Mouse (Mus musculus) olfactory bulb, adult 2 months (tissue): Measurements from ENCODE around the gene Mrc1. TPM values are rescaled to one million over a fixed set of nuclear protein-coding genes. Genes with fewer than 3 reads are reported as not detected.

Experiments used
- H3K27ac ChIP-seq: fragments of 200-500 bp; 2 replicates; pipeline ENCODE4 v1.5.1; 2012; ENCODE audit warnings: low read depth, low read length; ENCODE audit not compliant: insufficient read depth
- H3K4me1 ChIP-seq: fragments of 200-500 bp; 2 replicates; pipeline ENCODE4 v1.6.1; 2012; ENCODE audit warnings: low read length; ENCODE audit not compliant: control insufficient read depth, insufficient read depth
- H3K4me3 ChIP-seq: fragments of 200-500 bp; 2 replicates; pipeline ENCODE4 v1.5.1; 2012; ENCODE audit warnings: mild to moderate bottlenecking, low read depth, low read length, moderate library complexity; ENCODE audit not compliant: insufficient read depth
- CTCF ChIP-seq: fragments of 200-500 bp; IDR thresholded peaks from 2 replicates; pipeline ENCODE4 v1.5.1; 2012; ENCODE audit warnings: low read depth, mild to moderate bottlenecking, low read length, moderate library complexity; ENCODE audit not compliant: insufficient read depth
- POLR2A ChIP-seq: fragments of 200-500 bp; IDR thresholded peaks from 2 replicates; pipeline ENCODE4 v1.6.1; 2012; ENCODE audit warnings: mild to moderate bottlenecking, low read depth, low read length, moderate library complexity; ENCODE audit not compliant: insufficient read depth
- WGBS: fragments of 180-500 bp; shearing (Covaris S2); methylation state at CpG from one replicate; pipeline ENCODE4 v1.1.7; 2018; 5-methylcytosine and 5-hydroxymethylcytosine counted together
- polyA plus RNA-seq: library from polyadenylated mRNA; stranded (reverse); fragments of >200 nt; gene quantifications from 2 replicates; pipeline ENCODE4 v1.2.4, GENCODE M21; 2012; ENCODE audit warnings: low replicate concordance; ENCODE audit not compliant: missing spikeins, insufficient read depth, insufficient read length

The Mrc1 gene
- polyA plus RNA-seq, 1 experiment = not detected

GRCm38 (mm10) chr2:14210731-14211130, 18.5 kb upstream of the Mrc1 start:
- WGBS = 90% methylated on average over 1 of the region's 1 CpGs
- no peaks in the 10 kb centered on the region for H3K4me1 ChIP-seq
- TF ChIP-seq POLR2A (no peak), CTCF (no peak)
- no peak overlapping the region for H3K27ac ChIP-seq
- no peak overlapping the region for H3K4me3 ChIP-seq

- no peak for TF ChIP-seq POLR2A
- TF ChIP-seq CTCF = no peak
- Histone ChIP-seq H3K4me3 (no peak overlapping the region), H3K27ac (no peak overlapping the region), H3K4me1 (no peaks in the 10 kb centered on the region)
Observed at GRCm38 (mm10) chr2:14211606-14212005, 17.6 kb upstream of the Mrc1 start.

- whole genome bisulfite sequencing = 48% methylated on average over 3 of the region's 3 CpGs
- no peak for TF ChIP-seq POLR2A
- TF ChIP-seq CTCF = no peak
- no peaks in the 10 kb centered on the region for H3K4me1 ChIP-seq
- no peak overlapping the region for H3K4me3 ChIP-seq
- no peak overlapping the region for H3K27ac ChIP-seq
Observed at GRCm38 (mm10) chr2:14214764-14215163, 14.4 kb upstream of the Mrc1 start.

GRCm38 (mm10) chr2:14216653-14217052, 12.5 kb upstream of the Mrc1 start:
- WGBS = 85% methylated on average over 3 of the region's 3 CpGs
- no peak overlapping the region for H3K4me3 ChIP-seq
- TF ChIP-seq POLR2A (no peak), CTCF (no peak)
- H3K27ac ChIP-seq = no peak overlapping the region
- no peaks in the 10 kb centered on the region for H3K4me1 ChIP-seq

GRCm38 (mm10) chr2:14218126-14218525, 11.1 kb upstream of the Mrc1 start:
- no peak overlapping the region for H3K4me3 ChIP-seq
- H3K4me1 ChIP-seq = no peaks in the 10 kb centered on the region
- 83% methylated on average over 6 of the region's 6 CpGs for WGBS
- no peak overlapping the region for H3K27ac ChIP-seq
- no peak for TF ChIP-seq POLR2A
- no peak for TF ChIP-seq CTCF

GRCm38 (mm10) chr2:14224387-14224786, 4.8 kb upstream of the Mrc1 start:
- 81% methylated on average over 4 of the region's 4 CpGs for WGBS
- Histone ChIP-seq H3K4me3 (no peak overlapping the region), H3K4me1 (no peaks in the 10 kb centered on the region), H3K27ac (no peak overlapping the region)
- TF ChIP-seq POLR2A (no peak), CTCF (no peak)

GRCm38 (mm10) chr2:14228495-14228894, 697 bp upstream of the Mrc1 start:
- TF ChIP-seq CTCF (no peak), POLR2A (no peak)
- Histone ChIP-seq H3K27ac (no peak overlapping the region), H3K4me3 (no peak overlapping the region), H3K4me1 (no peaks in the 10 kb centered on the region)
- 57% methylated on average over 6 of the region's 6 CpGs for WGBS

GRCm38 (mm10) chr2:14229979-14230378, 787 bp downstream of the Mrc1 start:
- Histone ChIP-seq H3K27ac (no peak overlapping the region), H3K4me1 (no peaks in the 10 kb centered on the region), H3K4me3 (no peak overlapping the region)
- 91% methylated on average over 14 of the region's 14 CpGs for WGBS
- no peak for TF ChIP-seq POLR2A
- no peak for TF ChIP-seq CTCF

- no peak overlapping the region for H3K4me3 ChIP-seq
- 86% methylated on average over 1 of the region's 1 CpGs for WGBS
- no peak for TF ChIP-seq CTCF
- TF ChIP-seq POLR2A = no peak
Observed at GRCm38 (mm10) chr2:14232897-14233296, 3.7 kb downstream of the Mrc1 start.

GRCm38 (mm10) chr2:14233983-14234382, 4.8 kb downstream of the Mrc1 start:
- WGBS = 75% methylated on average over 2 of the region's 2 CpGs
- no peak overlapping the region for H3K27ac ChIP-seq
- TF ChIP-seq CTCF = no peak
- no peak for TF ChIP-seq POLR2A
- H3K4me3 ChIP-seq = no peak overlapping the region
- no peaks in the 10 kb centered on the region for H3K4me1 ChIP-seq

More at GRCm38 (mm10) chr2:14232897-14233296, 3.7 kb downstream of the Mrc1 start:
- Histone ChIP-seq H3K4me1 (no peaks in the 10 kb centered on the region), H3K27ac (no peak overlapping the region)
